Mouse (Mus musculus): ENCODE results near the gene Cacna1c. TPM values are rescaled to one million over a fixed set of nuclear protein-coding genes. Genes with fewer than 3 reads are reported as not detected.
"Not testable (repeated sequence)": the region's sequence is repeated elsewhere in the genome, so short reads cannot be mapped to it uniquely, and the experiment has no call there.

Gene Cacna1c
- polyA plus RNA-seq, 1 experiment from 2014 or later = 6.2 TPM

DNA sequence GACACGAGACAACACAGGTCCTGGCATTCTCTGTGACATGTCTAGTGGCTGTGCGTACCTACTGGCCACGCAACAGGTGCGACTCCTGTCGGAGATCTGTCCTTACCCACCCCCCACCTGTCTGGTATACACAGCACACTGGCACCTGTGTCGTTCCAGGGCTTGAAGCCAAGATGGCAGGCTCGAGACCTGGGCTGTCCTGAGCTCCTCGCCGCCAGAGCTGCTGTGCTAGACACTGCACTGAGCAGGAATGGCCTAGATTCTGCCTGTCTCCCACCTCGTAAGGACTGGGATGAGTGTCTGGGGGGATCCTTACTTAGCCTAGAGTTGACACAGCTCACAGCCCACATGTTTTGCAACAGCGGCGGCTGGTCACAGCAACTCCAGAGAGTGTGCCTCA is 29.0 kb upstream of the Cacna1c start:
- no peak for ATAC-seq (ENCODE audit: low FRiP score)
- H3K9ac ChIP-seq = no peak overlapping the region
- no peak overlapping the region for H3K4me2 ChIP-seq
- no peaks in the 10 kb centered on the region for H3K27me3 ChIP-seq
- peaks cover 13% of the 10 kb centered on the region; the same call in 1 of the 2 replicates for H3K4me1 ChIP-seq
- WGBS = 90% methylated on average over 12 of the region's 12 CpGs
- no peak overlapping the region; the same call in 1 of the 2 replicates for H3K27ac ChIP-seq
- no peak overlapping the region for H3K4me3 ChIP-seq (replicated peaks)
- peaks cover 14% of the 10 kb centered on the region; the same call in 1 of the 2 replicates for H3K36me3 ChIP-seq (replicated peaks)
- H3K9me3 ChIP-seq = no peaks in the 10 kb centered on the region

DNA sequence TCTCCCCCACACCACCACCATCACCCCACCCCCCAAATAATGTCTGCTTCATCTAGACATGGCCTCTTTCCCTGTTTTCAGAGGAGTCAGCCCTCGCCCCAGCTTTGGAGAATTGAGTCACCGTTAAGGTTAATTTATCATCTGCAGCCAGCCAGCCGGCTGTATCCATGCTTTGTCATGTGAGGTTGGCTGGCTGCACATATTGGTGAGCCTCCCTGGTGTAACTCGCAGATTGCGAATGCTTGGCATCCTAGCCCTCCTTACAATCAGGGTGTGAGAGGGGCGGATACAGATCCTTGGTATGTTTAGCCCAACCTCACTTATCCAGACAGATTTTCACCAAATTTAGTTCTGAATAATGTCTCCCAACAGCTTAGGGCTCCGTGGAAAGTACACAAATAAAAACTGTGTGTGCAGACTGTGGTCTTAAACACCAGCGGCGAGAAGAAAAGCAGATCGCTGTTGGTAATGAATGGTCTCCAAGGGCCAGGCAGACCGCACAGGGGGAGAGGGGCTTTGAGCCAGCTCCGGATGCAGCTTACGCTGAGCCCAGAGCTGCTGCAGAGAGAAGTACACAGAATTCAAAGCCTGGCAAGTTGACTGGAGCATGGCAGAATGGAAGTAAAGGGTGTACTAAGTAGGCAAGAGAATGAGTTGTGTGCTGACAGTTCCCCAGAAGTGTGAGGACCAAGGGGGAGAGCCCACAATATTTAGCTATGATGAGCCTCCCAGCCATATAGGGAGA is 28.4 kb upstream of the Cacna1c start:
- no peak overlapping the region for H3K4me3 ChIP-seq (replicated peaks)
- no peak overlapping the region for H3K4me2 ChIP-seq
- 67% methylated on average over 13 of the region's 13 CpGs for WGBS
- peaks cover 16% of the 10 kb centered on the region; the same call in 1 of the 2 replicates for H3K36me3 ChIP-seq (replicated peaks)
- H3K4me1 ChIP-seq = peaks cover 13% of the 10 kb centered on the region; the same call in 1 of the 2 replicates
- H3K9me3 ChIP-seq = no peaks in the 10 kb centered on the region
- H3K27me3 ChIP-seq = no peaks in the 10 kb centered on the region
- H3K9ac ChIP-seq = no peak overlapping the region
- H3K27ac ChIP-seq = peak overlapping the region; percentile 50; the same call in 1 of the 2 replicates
- ATAC-seq (ENCODE audit: low FRiP score) = no peak

DNA sequence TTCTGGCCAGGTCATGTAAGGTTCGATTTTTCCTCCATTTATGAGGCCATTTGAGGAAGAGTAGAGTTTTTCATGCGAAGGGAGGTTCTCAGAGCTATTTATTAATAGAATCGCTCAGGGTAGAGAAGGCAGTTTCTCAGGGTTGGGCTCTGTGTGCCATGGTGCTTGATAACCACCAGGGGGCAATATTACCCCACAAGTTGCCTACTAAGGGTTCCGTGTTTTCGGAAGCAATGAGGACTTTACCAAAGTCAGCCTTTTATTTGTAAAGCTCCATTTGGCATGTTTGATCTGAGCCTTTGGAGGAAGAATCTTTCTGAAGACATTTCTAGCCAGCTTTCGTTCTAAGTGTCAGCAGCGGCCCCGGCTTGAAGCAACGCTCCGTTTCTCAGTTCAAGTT is 24.1 kb upstream of the Cacna1c start:
- Histone ChIP-seq H3K4me2 (no peak overlapping the region), H3K27me3 (no peaks in the 10 kb centered on the region), H3K4me3 (replicated peaks) (no peak overlapping the region), H3K36me3 (replicated peaks) (peaks cover 44% of the 10 kb centered on the region), H3K9ac (no peak overlapping the region), H3K4me1 (peaks cover 19% of the 10 kb centered on the region; the same call in 1 of the 2 replicates), H3K27ac (no peak overlapping the region), H3K9me3 (no peaks in the 10 kb centered on the region)
- peak; percentile 63 for ATAC-seq (ENCODE audit: low FRiP score)
- WGBS = 55% methylated on average over 10 of the region's 10 CpGs

DNA sequence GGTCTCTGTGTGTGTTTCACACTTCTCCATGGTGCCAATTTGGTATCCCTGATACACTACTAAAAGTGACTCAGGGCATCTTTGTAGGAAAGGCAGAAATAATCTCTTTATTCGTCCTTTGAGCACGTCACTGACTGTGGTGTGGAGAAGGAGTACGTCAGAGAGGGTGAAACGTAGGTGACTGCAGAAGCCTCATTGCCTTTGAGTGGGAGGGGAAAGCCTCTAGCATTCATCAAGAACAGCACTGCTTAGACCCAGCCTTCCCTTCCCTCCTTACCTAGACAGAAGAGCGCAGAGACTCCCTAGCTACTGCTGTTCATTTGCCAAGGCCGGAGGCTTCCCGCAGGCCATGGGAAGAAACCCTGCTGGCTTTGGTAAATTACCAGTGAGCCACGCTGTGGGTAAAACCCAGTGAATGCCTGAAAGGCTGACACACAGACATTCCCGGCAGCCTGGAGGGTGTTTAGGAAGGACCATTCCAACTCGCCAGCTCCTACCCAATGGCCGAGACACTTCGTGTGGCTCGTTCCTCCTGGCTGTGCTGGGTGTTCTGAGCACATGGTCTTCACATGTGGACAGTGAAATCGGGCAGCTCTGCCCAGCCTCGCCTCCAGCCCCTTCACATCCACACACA is 23.1 kb upstream of the Cacna1c start:
- Histone ChIP-seq H3K4me1 (peaks cover 10% of the 10 kb centered on the region; the same call in 1 of the 2 replicates), H3K4me3 (replicated peaks) (no peak overlapping the region), H3K27ac (0 out of 2 replicates have a peak overlapping the region, but pooled peaks have one; percentile 5), H3K9ac (no peak overlapping the region), H3K36me3 (replicated peaks) (peaks cover 54% of the 10 kb centered on the region), H3K4me2 (no peak overlapping the region), H3K9me3 (no peaks in the 10 kb centered on the region), H3K27me3 (no peaks in the 10 kb centered on the region)
- no peak for ATAC-seq (ENCODE audit: low FRiP score)
- 75% methylated on average over 15 of the region's 15 CpGs for WGBS

DNA sequence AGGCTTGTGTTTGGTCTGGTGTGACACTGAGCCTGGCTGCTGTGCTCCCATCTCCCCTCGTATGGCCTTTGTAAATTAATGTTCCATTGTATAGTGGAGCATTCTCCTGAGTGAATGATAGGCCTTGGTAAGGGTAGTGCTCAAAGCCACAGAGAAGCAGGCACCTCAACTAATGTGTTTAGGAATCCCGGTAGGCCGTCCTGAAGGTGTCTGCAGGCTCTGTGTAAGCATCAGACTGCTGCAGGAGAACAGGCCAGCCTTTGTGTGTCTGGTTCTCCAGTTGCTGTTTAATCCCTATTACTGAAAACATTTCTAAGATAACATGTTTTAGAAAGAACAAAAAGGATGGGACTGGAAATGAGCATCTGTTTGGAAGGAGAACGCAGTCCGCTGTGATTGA is 22.4 kb upstream of the Cacna1c start:
- 85% methylated on average over 5 of the region's 5 CpGs for WGBS
- no peak for ATAC-seq (ENCODE audit: low FRiP score)
- H3K27me3 ChIP-seq = no peaks in the 10 kb centered on the region
- H3K36me3 ChIP-seq (replicated peaks) = peaks cover 59% of the 10 kb centered on the region
- H3K4me3 ChIP-seq (replicated peaks) = no peak overlapping the region
- H3K27ac ChIP-seq = no peak overlapping the region
- H3K4me2 ChIP-seq = no peak overlapping the region
- no peaks in the 10 kb centered on the region for H3K9me3 ChIP-seq
- H3K9ac ChIP-seq = no peak overlapping the region
- H3K4me1 ChIP-seq = peaks cover 7% of the 10 kb centered on the region; the same call in 1 of the 2 replicates

DNA sequence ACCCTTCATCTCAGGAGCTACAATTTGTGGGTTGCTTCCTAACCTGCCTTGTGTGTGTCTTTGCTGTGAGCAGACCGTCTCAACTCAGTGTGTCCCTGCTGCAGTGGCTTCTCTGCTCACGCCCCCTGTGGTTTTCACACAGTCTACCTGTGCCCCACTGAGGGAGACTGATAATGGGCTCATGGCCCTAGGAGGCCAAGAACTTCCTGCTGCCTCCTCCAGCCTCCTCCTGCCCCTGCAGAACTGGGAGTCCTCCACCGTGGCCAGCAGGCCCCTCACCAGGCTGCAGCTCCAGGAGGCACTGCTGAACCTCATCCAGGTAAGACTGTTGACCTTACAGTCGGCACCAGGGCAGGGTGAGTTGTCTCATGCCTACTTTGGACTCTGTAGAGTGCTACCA is 21.4 kb upstream of the Cacna1c start:
- Histone ChIP-seq H3K27ac (no peak overlapping the region), H3K4me3 (replicated peaks) (no peak overlapping the region), H3K9ac (no peak overlapping the region), H3K27me3 (no peaks in the 10 kb centered on the region), H3K4me1 (peaks cover 7% of the 10 kb centered on the region; the same call in 1 of the 2 replicates), H3K36me3 (replicated peaks) (peaks cover 68% of the 10 kb centered on the region), H3K9me3 (no peaks in the 10 kb centered on the region), H3K4me2 (no peak overlapping the region)
- WGBS = 80% methylated on average over 4 of the region's 4 CpGs
- no peak for ATAC-seq (ENCODE audit: low FRiP score)

DNA sequence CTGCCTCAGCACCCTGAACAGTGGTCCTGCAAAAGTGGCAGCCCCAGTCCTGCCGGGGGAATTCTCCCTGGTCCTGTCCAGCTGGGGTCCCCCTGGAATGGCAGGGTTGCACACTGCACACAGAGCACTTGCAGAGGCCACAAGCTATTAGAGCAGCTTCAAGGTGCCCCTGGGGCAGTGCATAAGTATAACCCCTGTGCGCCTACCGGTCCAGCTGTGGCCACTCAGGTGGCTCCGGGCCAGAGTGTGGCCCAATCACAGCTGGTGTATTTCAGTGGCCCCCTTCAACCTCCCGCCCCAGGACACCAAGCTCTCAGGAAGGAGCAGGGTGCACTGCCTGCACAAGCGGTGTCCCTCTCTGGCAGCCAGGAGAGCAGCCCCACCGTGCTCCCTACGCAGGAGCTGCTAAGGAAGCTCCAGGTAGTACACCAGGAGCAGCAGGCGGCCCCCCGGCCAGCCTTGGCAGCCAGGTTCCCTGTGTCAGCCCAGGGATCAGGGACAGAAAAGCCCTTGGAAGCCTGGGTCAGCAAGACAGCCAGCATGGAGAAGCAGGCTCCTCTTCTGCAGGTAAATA is 18.9 kb upstream of the Cacna1c start:
- Histone ChIP-seq H3K27ac (no peak overlapping the region), H3K4me1 (peaks cover 7% of the 10 kb centered on the region; the same call in 1 of the 2 replicates), H3K4me3 (replicated peaks) (no peak overlapping the region), H3K9me3 (no peaks in the 10 kb centered on the region), H3K4me2 (no peak overlapping the region), H3K27me3 (no peaks in the 10 kb centered on the region), H3K36me3 (replicated peaks) (peaks cover 57% of the 10 kb centered on the region), H3K9ac (no peak overlapping the region)
- WGBS = 97% methylated on average over 10 of the region's 10 CpGs
- ATAC-seq (ENCODE audit: low FRiP score) = no peak

DNA sequence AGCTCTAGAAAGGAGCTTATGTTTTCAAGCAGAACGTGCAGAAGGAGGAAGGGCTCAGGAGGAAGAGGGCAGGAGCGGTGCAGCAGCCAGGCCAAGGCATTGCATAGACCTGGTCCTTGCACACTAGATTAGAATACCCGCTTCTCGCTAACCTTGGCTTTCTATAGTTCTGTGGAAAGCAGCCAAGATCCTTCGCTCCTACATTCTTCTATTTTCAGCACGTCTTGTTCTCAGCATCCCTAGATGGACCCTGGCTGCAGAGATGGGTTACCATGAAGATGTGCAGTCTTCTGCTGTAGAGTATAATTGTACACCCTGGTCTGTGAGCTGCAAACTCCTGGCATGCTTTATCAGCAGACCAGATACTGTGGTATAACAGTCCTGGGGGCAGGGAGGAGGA is 18.0 kb upstream of the Cacna1c start:
- Histone ChIP-seq H3K4me3 (replicated peaks) (no peak overlapping the region), H3K4me2 (no peak overlapping the region), H3K36me3 (replicated peaks) (peaks cover 50% of the 10 kb centered on the region), H3K27ac (no peak overlapping the region), H3K4me1 (peaks cover 7% of the 10 kb centered on the region; the same call in 1 of the 2 replicates), H3K27me3 (no peaks in the 10 kb centered on the region), H3K9ac (no peak overlapping the region), H3K9me3 (no peaks in the 10 kb centered on the region)
- ATAC-seq (ENCODE audit: low FRiP score) = no peak
- WGBS = 90% methylated on average over 6 of the region's 6 CpGs

DNA sequence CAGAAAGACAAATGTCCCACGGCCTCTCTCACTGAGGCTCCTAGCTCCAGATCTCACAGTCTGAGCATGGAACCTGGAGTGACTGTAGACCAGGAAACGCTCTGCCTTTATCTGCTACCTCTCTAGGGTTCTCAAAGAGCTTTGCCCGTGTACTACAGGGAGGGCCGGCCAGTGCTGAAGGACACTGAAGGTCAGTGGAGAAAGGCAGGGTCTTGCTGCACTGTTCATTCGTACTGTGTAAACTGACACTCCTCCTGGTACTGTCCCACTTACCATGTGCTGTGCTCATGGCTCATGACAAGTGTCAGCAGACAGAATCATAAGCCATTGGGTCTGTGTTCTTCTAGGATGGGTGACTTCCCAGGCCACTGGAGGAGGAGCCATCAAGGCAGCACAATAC is 17.2 kb upstream of the Cacna1c start:
- Histone ChIP-seq H3K4me1 (peaks cover 7% of the 10 kb centered on the region; the same call in 1 of the 2 replicates), H3K27me3 (no peaks in the 10 kb centered on the region), H3K9ac (no peak overlapping the region), H3K27ac (no peak overlapping the region), H3K4me3 (replicated peaks) (no peak overlapping the region), H3K4me2 (no peak overlapping the region), H3K9me3 (no peaks in the 10 kb centered on the region), H3K36me3 (replicated peaks) (peaks cover 44% of the 10 kb centered on the region)
- WGBS = 92% methylated on average over 5 of the region's 5 CpGs
- no peak for ATAC-seq (ENCODE audit: low FRiP score)

DNA sequence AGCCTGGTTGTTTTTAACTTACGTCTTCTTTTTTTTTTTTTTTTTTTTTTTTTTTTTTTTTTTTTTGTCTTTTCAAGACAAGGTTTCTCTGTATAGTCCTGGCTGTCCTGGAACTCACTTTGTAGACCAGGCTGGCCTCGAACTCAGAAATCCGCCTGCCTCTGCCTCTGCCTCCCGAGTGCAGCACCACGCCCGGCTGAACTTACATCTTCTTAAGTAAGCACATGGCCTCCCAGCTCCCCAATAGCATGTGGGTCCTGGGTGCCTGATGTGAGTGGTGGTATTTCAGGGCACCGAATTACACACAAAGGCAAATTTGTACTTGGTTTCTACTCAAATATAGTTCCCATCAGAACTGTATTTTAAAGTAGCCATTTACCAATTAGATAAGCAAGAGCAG is 9.8 kb upstream of the Cacna1c start:
- H3K4me3 ChIP-seq (replicated peaks); H3K27ac ChIP-seq; H3K9ac ChIP-seq; H3K9me3 ChIP-seq; H3K27me3 ChIP-seq; H3K4me2 ChIP-seq; H3K4me1 ChIP-seq; ATAC-seq (ENCODE audit: low FRiP score): not testable (repeated sequence)
- H3K36me3 ChIP-seq (replicated peaks) = peaks cover 24% of the 10 kb centered on the region
- 87% methylated on average over 7 of the region's 7 CpGs for WGBS

DNA sequence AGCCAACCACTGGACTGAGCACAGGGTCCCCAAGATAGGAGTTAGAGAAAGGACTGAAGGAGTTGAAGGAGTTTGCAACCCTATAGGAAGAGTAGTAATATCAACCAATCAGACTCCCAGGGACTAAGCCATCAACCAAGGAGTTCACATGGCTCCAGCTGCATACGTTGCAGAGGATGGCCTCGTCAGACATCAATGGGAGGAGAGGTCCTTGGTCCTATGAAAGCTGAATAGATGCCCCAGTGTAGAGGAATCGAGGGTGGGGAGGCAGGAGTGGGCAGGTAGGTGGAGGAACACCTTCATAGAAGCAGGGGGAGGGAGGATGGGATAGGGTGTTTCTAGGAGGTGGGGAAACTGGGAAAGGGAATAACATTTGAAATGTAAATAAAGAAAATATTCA is 8.7 kb upstream of the Cacna1c start:
- Histone ChIP-seq H3K4me3 (replicated peaks) (no peak overlapping the region), H3K4me1 (peaks cover 6% of the 10 kb centered on the region), H3K27ac (no peak overlapping the region), H3K9me3 (no peaks in the 10 kb centered on the region), H3K9ac (no peak overlapping the region), H3K4me2 (no peak overlapping the region), H3K36me3 (replicated peaks) (peaks cover 27% of the 10 kb centered on the region), H3K27me3 (no peaks in the 10 kb centered on the region)
- no peak for ATAC-seq (ENCODE audit: low FRiP score)
- WGBS = 55% methylated on average over 3 of the region's 3 CpGs

DNA sequence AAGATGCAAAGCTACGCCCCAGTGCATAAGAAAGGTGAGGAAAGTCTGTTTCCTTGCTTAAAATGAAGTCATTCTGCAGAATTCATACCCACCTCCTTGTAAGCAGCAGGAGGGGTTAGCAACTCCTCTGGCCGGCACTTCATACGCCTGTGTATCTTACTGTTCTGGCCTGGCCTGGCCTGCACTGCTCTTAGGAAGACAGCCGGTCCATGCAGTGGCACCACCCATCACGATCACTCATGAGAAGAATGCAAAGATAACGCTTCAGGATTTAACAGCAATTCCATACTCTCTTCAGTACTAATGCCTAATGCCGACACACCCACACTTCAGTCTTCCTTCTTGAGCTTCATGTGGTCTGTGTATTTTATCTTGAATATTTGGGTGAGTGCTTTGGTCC is 8.1 kb upstream of the Cacna1c start:
- H3K36me3 ChIP-seq (replicated peaks) = peaks cover 27% of the 10 kb centered on the region
- H3K27me3 ChIP-seq = no peaks in the 10 kb centered on the region
- no peak overlapping the region for H3K4me2 ChIP-seq
- H3K4me3 ChIP-seq (replicated peaks) = no peak overlapping the region
- H3K27ac ChIP-seq = no peak overlapping the region
- no peaks in the 10 kb centered on the region for H3K9me3 ChIP-seq
- ATAC-seq (ENCODE audit: low FRiP score) = no peak
- peaks cover 10% of the 10 kb centered on the region for H3K4me1 ChIP-seq
- 93% methylated on average over 7 of the region's 7 CpGs for WGBS
- H3K9ac ChIP-seq = no peak overlapping the region

All from forebrain, embryonic 12.5 days (tissue).